Mouse (Mus musculus) CH12.LX (cell line): ENCODE data around the gene Psmd2. TPM values are rescaled to one million over a fixed set of nuclear protein-coding genes. Genes with fewer than 3 reads are reported as not detected.
A peak's percentile ranks its signal among the peaks of the same experiment; 100 is the strongest.

Experiments
- DNase-seq: peaks from one replicate; pipeline ENCODE4 v3.0.0-alpha.2; 2013; ENCODE audit errors: extremely low read depth
- H3K27ac ChIP-seq: 2 replicates; pipeline ENCODE4 v1.5.1; 2012; ENCODE audit warnings: low read depth, mild to moderate bottlenecking, control low read depth, moderate library complexity; ENCODE audit not compliant: insufficient read depth
- H3K27me3 ChIP-seq: replicated peaks from 2 replicates; pipeline ENCODE3; 2012; ENCODE audit warnings: inconsistent platforms
- H3K36me3 ChIP-seq, 2 experiments: replicated peaks in 1 of 2; 2 replicates each; pipeline versions ENCODE3 to v1.6.1; 2012; ENCODE audit warnings: inconsistent platforms in 1 of 2, low read length in 1 of 2, mild to moderate bottlenecking in 1 of 2, mixed read lengths in 1 of 2, moderate library complexity in 1 of 2; ENCODE audit not compliant: control insufficient read depth in 1 of 2, insufficient read depth in 1 of 2
- H3K4me1 ChIP-seq, 2 experiments: 2 replicates each; pipeline ENCODE4 v1.6.1; 2012; ENCODE audit warnings: inconsistent platforms in 1 of 2, moderate library complexity in 1 of 2; ENCODE audit not compliant: insufficient read depth in 2 of 2, control insufficient read depth in 1 of 2
- H3K4me2 ChIP-seq: 2 replicates; pipeline ENCODE4 v1.6.1; 2012; ENCODE audit warnings: low read depth, mild to moderate bottlenecking, control low read depth; ENCODE audit not compliant: poor library complexity, insufficient read depth, severe bottlenecking
- H3K4me3 ChIP-seq, 3 experiments: fragments of 150-350 bp in 1 of 3; sonication (generic) in 1 of 3; replicated peaks in 1 of 3; 2 replicates each; pipeline versions ENCODE3 to v1.5.1; 2011 to 2012; ENCODE audit warnings: low read depth in 2 of 3, low read length in 2 of 3, mild to moderate bottlenecking in 2 of 3, moderate library complexity in 2 of 3, control low read depth in 1 of 3, improper control_type of control experiment in 1 of 3, inconsistent platforms in 1 of 3, mixed read lengths in 1 of 3; ENCODE audit not compliant: poor library complexity in 1 of 3
- H3K79me2 ChIP-seq: replicated peaks from 2 replicates; pipeline ENCODE4 v1.6.1; 2012; ENCODE audit warnings: mild to moderate bottlenecking, moderate library complexity; ENCODE audit not compliant: control insufficient read depth, poor library complexity, insufficient read depth, severe bottlenecking; ENCODE audit errors: extremely low read depth
- H3K9ac ChIP-seq: 2 replicates; pipeline ENCODE4 v1.6.1; 2012; ENCODE audit warnings: low read depth, mild to moderate bottlenecking, control low read depth, moderate library complexity; ENCODE audit not compliant: insufficient read depth
- H3K9me3 ChIP-seq: replicated peaks from 2 replicates; pipeline ENCODE3; 2012; ENCODE audit warnings: low read length, inconsistent platforms, mixed read lengths
- BHLHE40 ChIP-seq: IDR thresholded peaks from 2 replicates; pipeline ENCODE4 v1.6.1; 2011; ENCODE audit warnings: mild to moderate bottlenecking, low read depth, low read length, improper control_type of control experiment
- CHD1 ChIP-seq: IDR thresholded peaks from 2 replicates; pipeline ENCODE4 v1.6.1; 2012; ENCODE audit warnings: low read depth, low read length, improper control_type of control experiment, inconsistent platforms
- CHD2 ChIP-seq: IDR thresholded peaks from 2 replicates; pipeline ENCODE4 v1.6.1; 2011; ENCODE audit warnings: low read length, improper control_type of control experiment
- CTCF ChIP-seq, 2 experiments: IDR thresholded peaks in 1 of 2; conservative IDR thresholded peaks in 1 of 2; 2 replicates each; pipeline ENCODE4 v1.5.1; 2011 to 2012; ENCODE audit warnings: low read depth in 2 of 2, low read length in 2 of 2, improper control_type of control experiment in 1 of 2, inconsistent platforms in 1 of 2, mild to moderate bottlenecking in 1 of 2, moderate library complexity in 1 of 2
- E2F4 ChIP-seq: IDR thresholded peaks from 2 replicates; pipeline ENCODE4 v1.6.1; 2011; ENCODE audit warnings: low read depth, low read length, improper control_type of control experiment; ENCODE audit not compliant: insufficient replicate concordance
- ELF1 ChIP-seq: IDR thresholded peaks from 2 replicates; pipeline ENCODE4 v1.6.1; 2014; ENCODE audit warnings: low read depth, mild to moderate bottlenecking, inconsistent platforms, low read length, improper control_type of control experiment
- EP300 ChIP-seq: IDR thresholded peaks from 2 replicates; pipeline ENCODE4 v1.6.1; 2011; ENCODE audit warnings: low read length, improper control_type of control experiment
- ETS1 ChIP-seq: conservative IDR thresholded peaks from 2 replicates; pipeline ENCODE4 v1.6.1; 2012; ENCODE audit warnings: low read depth, mild to moderate bottlenecking, inconsistent platforms, low read length, improper control_type of control experiment, moderate library complexity
- GABPA ChIP-seq: IDR thresholded peaks from 2 replicates; pipeline ENCODE4 v1.6.1; 2012; ENCODE audit warnings: low read depth, low read length, improper control_type of control experiment, inconsistent platforms; ENCODE audit not compliant: insufficient replicate concordance
- HCFC1 ChIP-seq: IDR thresholded peaks from 2 replicates; pipeline ENCODE4 v1.6.1; 2012; ENCODE audit warnings: low read depth, mild to moderate bottlenecking, inconsistent platforms, low read length, improper control_type of control experiment
- IRF4 ChIP-seq: IDR thresholded peaks from 2 replicates; pipeline ENCODE4 v1.6.1; 2014; ENCODE audit warnings: low read depth, mild to moderate bottlenecking, inconsistent platforms, low read length, improper control_type of control experiment
- JUN ChIP-seq: IDR thresholded peaks from 2 replicates; pipeline ENCODE4 v1.6.1; 2011; ENCODE audit warnings: low read depth, mild to moderate bottlenecking, low read length, improper control_type of control experiment, moderate library complexity; ENCODE audit not compliant: insufficient read depth
- JUND ChIP-seq: conservative IDR thresholded peaks from 2 replicates; pipeline ENCODE4 v1.6.1; 2011; ENCODE audit warnings: low read depth, low read length, improper control_type of control experiment
- MAFK ChIP-seq: IDR thresholded peaks from 2 replicates; pipeline ENCODE4 v1.6.1; 2011; ENCODE audit warnings: low read length, improper control_type of control experiment; ENCODE audit not compliant: insufficient replicate concordance
- MAX ChIP-seq: IDR thresholded peaks from 2 replicates; pipeline ENCODE4 v1.6.1; 2011; ENCODE audit warnings: low read length, improper control_type of control experiment
- MEF2A ChIP-seq: IDR thresholded peaks from 2 replicates; pipeline ENCODE4 v1.6.1; 2014; ENCODE audit warnings: low read depth, mild to moderate bottlenecking, inconsistent platforms, low read length, improper control_type of control experiment, borderline replicate concordance
- MXI1 ChIP-seq: IDR thresholded peaks from 2 replicates; pipeline ENCODE4 v1.6.1; 2011; ENCODE audit warnings: mild to moderate bottlenecking, low read depth, low read length, improper control_type of control experiment
- MYC ChIP-seq: IDR thresholded peaks from 2 replicates; pipeline ENCODE4 v1.6.1; 2011; ENCODE audit warnings: low read depth, mild to moderate bottlenecking, improper control_type of control experiment, low read length
- NELFE ChIP-seq: IDR thresholded peaks from 2 replicates; pipeline ENCODE4 v1.6.1; 2011; ENCODE audit warnings: low read depth, low read length, improper control_type of control experiment
- PAX5 ChIP-seq: IDR thresholded peaks from 2 replicates; pipeline ENCODE4 v1.6.1; 2012; ENCODE audit warnings: low read length, inconsistent platforms, mixed read lengths
- POLR2A ChIP-seq: IDR thresholded peaks from 2 replicates; pipeline ENCODE4 v1.6.1; 2011; ENCODE audit warnings: low read depth, mild to moderate bottlenecking, improper control_type of control experiment, low read length
- POLR2AphosphoS2 ChIP-seq: IDR thresholded peaks from 2 replicates; pipeline ENCODE4 v1.6.1; 2011; ENCODE audit warnings: low read depth, low read length, improper control_type of control experiment
- SIN3A ChIP-seq: IDR thresholded peaks from 2 replicates; pipeline ENCODE4 v1.6.1; 2012; ENCODE audit warnings: low read length, improper control_type of control experiment, inconsistent platforms
- SMC3 ChIP-seq: IDR thresholded peaks from 2 replicates; pipeline ENCODE4 v1.6.1; 2011; ENCODE audit warnings: low read depth, low read length, improper control_type of control experiment
- TBP ChIP-seq: conservative IDR thresholded peaks from 2 replicates; pipeline ENCODE4 v1.6.1; 2011; ENCODE audit warnings: low read depth, low read length, improper control_type of control experiment
- TCF12 ChIP-seq: IDR thresholded peaks from 2 replicates; pipeline ENCODE4 v1.6.1; 2014; ENCODE audit warnings: low read depth, mild to moderate bottlenecking, inconsistent platforms, low read length, improper control_type of control experiment
- USF1 ChIP-seq: IDR thresholded peaks from 2 replicates; pipeline ENCODE4 v1.6.1; 2014; ENCODE audit warnings: low read depth, mild to moderate bottlenecking, inconsistent platforms, low read length, improper control_type of control experiment
- USF2 ChIP-seq: conservative IDR thresholded peaks from 2 replicates; pipeline ENCODE4 v1.6.1; 2011; ENCODE audit warnings: low read depth, low read length, improper control_type of control experiment
- ZKSCAN1 ChIP-seq: IDR thresholded peaks from 2 replicates; pipeline ENCODE4 v1.6.1; 2012; ENCODE audit warnings: low read depth, inconsistent platforms, low read length, improper control_type of control experiment, borderline replicate concordance
- ZMIZ1 ChIP-seq: IDR thresholded peaks from 2 replicates; pipeline ENCODE4 v1.6.1; 2012; ENCODE audit warnings: low read depth, mild to moderate bottlenecking, inconsistent platforms, low read length, improper control_type of control experiment
- ZNF384 ChIP-seq: IDR thresholded peaks from 2 replicates; pipeline ENCODE4 v1.6.1; 2012; ENCODE audit warnings: low read depth, low read length, improper control_type of control experiment, inconsistent platforms
- dilution Hi-C: fragments of 300-500 bp; cut with MboI; formaldehyde crosslinking; loops from 2 replicates; pipeline ENCODE4 v1.14.3; 2020; ENCODE audit warnings: low sequenced_read_pairs; ENCODE audit not compliant: extremely low pct_unique_long_range_greater_than_20kb, extremely low pct_ligation_motif_present
- in situ Hi-C: fragments of 300-500 bp; cut with MboI; formaldehyde crosslinking; loops from 3 replicates; pipeline ENCODE4 v1.14.3; 2019; ENCODE audit warnings: low sequenced_read_pairs, low pct_ligation_motif_present, low pct_unique_long_range_greater_than_20kb, mixed read lengths
- polyA plus RNA-seq: library from polyadenylated mRNA; unstranded; fragments of >175 nt; gene quantifications from 2 replicates; pipeline ENCODE4 v1.2.1, GENCODE M21; 2012; ENCODE audit warnings: low read depth; ENCODE audit not compliant: insufficient read length
- total RNA-seq, 2 experiments: library from RNA; depleted of rRNA; stranded (reverse); fragments of 300-350 nt in 1 of 2; fragments of >200 nt in 1 of 2; gene quantifications; 2 replicates each; pipeline ENCODE4 v1.2.3; 2012 to 2014

Gene Psmd2
- total and polyA plus RNA-seq, 3 experiments, result 273 to 528 (median 340) TPM

- H3K27me3 ChIP-seq, result no peaks in the 10 kb centered on the region
- no peaks in the 10 kb centered on the region for H3K79me2 ChIP-seq
- TF ChIP-seq CHD2, result no peak
- TF ChIP-seq ZNF384, result peak; percentile 68; the same call in 1 of the 2 replicates
- H3K4me3 ChIP-seq, result peak overlapping the region; percentile 39 to 49 (median 45)
- H3K9ac ChIP-seq, result peak overlapping the region; percentile 42
- H3K4me2 ChIP-seq, result peak overlapping the region; percentile 83; the same call in 1 of the 2 replicates
- H3K4me1 ChIP-seq, result peaks cover 13 to 52% of the 10 kb centered on the region in 2 experiments
- H3K9me3 ChIP-seq, result no peaks in the 10 kb centered on the region
- H3K36me3 ChIP-seq, result peaks cover 0 to 20% of the 10 kb centered on the region in 2 experiments
- in situ Hi-C loops, result no loop called here
- H3K27ac ChIP-seq, result peak overlapping the region; percentile 62
- dilution Hi-C loops, result no loop called here
- DNase-seq, result no peak
Measured at GRCm38 (mm10) chr16:20701316-20701715, 49.9 kb downstream of the Psmd2 start.

GRCm38 (mm10) chr16:20701729-20702521, 50.5 kb downstream of the Psmd2 start:
- H3K4me2 ChIP-seq, result peak overlapping the region; percentile 83
- peak overlapping the region; percentile 55 for H3K9ac ChIP-seq
- DNase-seq, result peak; percentile 95
- no peaks in the 10 kb centered on the region for H3K79me2 ChIP-seq
- H3K4me3 ChIP-seq, result peak overlapping the region; percentile 39 to 49 (median 45)
- peaks cover 0 to 20% of the 10 kb centered on the region in 2 experiments for H3K36me3 ChIP-seq
- H3K27me3 ChIP-seq, result no peaks in the 10 kb centered on the region
- in situ Hi-C loops (no loop called here), dilution Hi-C loops (no loop called here)
- no peaks in the 10 kb centered on the region for H3K9me3 ChIP-seq
- H3K27ac ChIP-seq, result peak overlapping the region; percentile 80
- peaks cover 13 to 58% of the 10 kb centered on the region in 2 experiments for H3K4me1 ChIP-seq
- TF ChIP-seq MYC (peak; percentile 91), POLR2AphosphoS2 (peak; percentile 66), ZKSCAN1 (no peak), MEF2A (peak; percentile 92), JUND (0 out of 2 replicates have a peak, but pooled peaks have one; percentile 24), MAX (peak; percentile 89), ELF1 (peak; percentile 59; the same call in 1 of the 2 replicates), ZMIZ1 (peak; percentile 88), ZNF384 (0 out of 2 replicates have a peak, but pooled peaks have one; percentile 36), BHLHE40 (peak; percentile 81), NELFE (peak; percentile 86), SIN3A (peak; percentile 94), E2F4 (no peak), EP300 (peak; percentile 94), CTCF (conservative IDR thresholded peaks at IDR 0.05 in 1 of 2, IDR thresholded peaks at IDR 0.05 in 1 of 2; ENCODE audit: low read depth in 2 of 2, low read length in 2 of 2) (no peak), CHD1 (peak; percentile 96), TCF12 (peak; percentile 95), USF1 (no peak; the same call in 1 of the 2 replicates), TBP (peak; percentile 55), PAX5 (no peak), MAFK (peak; percentile 57; the same call in 1 of the 2 replicates), IRF4 (peak; percentile 98), GABPA (no peak), POLR2A (peak; percentile 72; the same call in 1 of the 2 replicates), CHD2 (peak; percentile 88), ETS1 (peak; percentile 98), MXI1 (peak; percentile 90), HCFC1 (peak; percentile 62; the same call in 1 of the 2 replicates), JUN (peak; percentile 7; the same call in 1 of the 2 replicates), SMC3 (0 out of 2 replicates have a peak, but pooled peaks have one; percentile 10), USF2 (no peak)
